Mouse (Mus musculus): ENCODE measurements around the gene Dync1li2. TPM values are rescaled to one million over a fixed set of nuclear protein-coding genes. Genes with fewer than 3 reads are reported as not detected.

Dync1li2 gene
- total RNA-seq, 1 experiment from 2014 or later = 138 TPM

- DNase-seq = no peak
These were observed 29.1 kb downstream of the Dync1li2 start for GRCm38 (mm10) chr8:104413770-104414169.

- DNase-seq = no peak
These were observed 29.9 kb downstream of the Dync1li2 start for GRCm38 (mm10) chr8:104412805-104413532.

- DNase-seq = no peak
These were observed 30.9 kb downstream of the Dync1li2 start for GRCm38 (mm10) chr8:104411972-104412371.

- no peak for DNase-seq
These were observed 31.4 kb downstream of the Dync1li2 start for GRCm38 (mm10) chr8:104411468-104411867.

- DNase-seq = no peak
These were observed 32.1 kb downstream of the Dync1li2 start for GRCm38 (mm10) chr8:104410628-104411273.

- DNase-seq = no peak
These were observed 34.3 kb downstream of the Dync1li2 start for GRCm38 (mm10) chr8:104408328-104409110.

GRCm38 (mm10) chr8:104406340-104407128 is 36.3 kb downstream of the Dync1li2 start:
- DNase-seq = no peak

GRCm38 (mm10) chr8:104405430-104406187 is 37.2 kb downstream of the Dync1li2 start:
- no peak for DNase-seq

- no peak for DNase-seq
These were observed 39.3 kb downstream of the Dync1li2 start for GRCm38 (mm10) chr8:104403596-104403995.

- peak; percentile 85 for DNase-seq
These were observed 47.0 kb downstream of the Dync1li2 start, which contains the start of gene Cmtm4 for GRCm38 (mm10) chr8:104395703-104396357. Gene Cmtm4, minus strand, starts transcription at chr8:104395807.

GRCm38 (mm10) chr8:104394801-104395702 is 47.8 kb downstream of the Dync1li2 start:
- peak; percentile 44 for DNase-seq

- no peak for DNase-seq
These were observed 49.1 kb downstream of the Dync1li2 start for GRCm38 (mm10) chr8:104393767-104394166.

- DNase-seq = no peak
These were observed 49.7 kb downstream of the Dync1li2 start for GRCm38 (mm10) chr8:104393139-104393538.

- DNase-seq = no peak
These were observed 52.6 kb downstream of the Dync1li2 start for GRCm38 (mm10) chr8:104390245-104390644.

- peak; percentile 45 for DNase-seq
These were observed 54.9 kb downstream of the Dync1li2 start for GRCm38 (mm10) chr8:104387980-104388379.

- DNase-seq = no peak
These were observed 55.3 kb downstream of the Dync1li2 start for GRCm38 (mm10) chr8:104387501-104387900.

GRCm38 (mm10) chr8:104386693-104387092 is 56.2 kb downstream of the Dync1li2 start:
- no peak for DNase-seq

- DNase-seq = no peak
These were observed 58.9 kb downstream of the Dync1li2 start for GRCm38 (mm10) chr8:104383977-104384376.

GRCm38 (mm10) chr8:104383296-104383695 is 59.6 kb downstream of the Dync1li2 start:
- DNase-seq = no peak

Measured in adrenal gland, postnatal 25 days (tissue).